Mouse (Mus musculus) kidney, adult 9 months (tissue): Measurements from ENCODE around the gene Coil.
A peak's percentile ranks its signal among the peaks of the same experiment; 100 is the strongest.
"Not testable (repeated sequence)": the region's sequence is repeated elsewhere in the genome, so short reads cannot be mapped to it uniquely, and the experiment has no call there.

Experiments
- DNase-seq: peaks from one replicate; pipeline ENCODE4 v3.0.0; 2022

The Coil gene

GRCm38 (mm10) chr11:89007582-89007981 lies 37.5 kb downstream of the Coil start:
- peak; percentile 66 for DNase-seq

DNA sequence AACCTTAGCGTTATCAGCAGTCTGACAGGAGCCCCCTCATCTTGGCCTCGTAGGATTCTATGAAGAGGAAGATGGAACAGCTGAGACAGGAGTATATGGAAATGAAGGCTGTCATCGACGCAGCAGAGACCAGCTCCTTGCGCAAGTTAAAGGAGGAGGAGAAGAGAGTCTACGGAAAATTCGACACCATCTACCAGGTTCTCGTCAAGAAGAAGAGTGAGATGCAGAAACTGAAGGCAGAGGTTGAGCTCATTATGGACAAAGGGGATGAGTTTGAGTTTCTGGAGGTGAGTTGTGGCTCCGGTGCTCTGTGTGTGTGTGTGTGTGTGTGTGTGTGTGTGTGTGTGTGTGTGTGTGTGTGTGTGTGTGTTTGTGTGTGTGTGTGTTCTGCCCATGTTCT lies 39.0 kb downstream of the Coil start:
- DNase-seq: no peak

DNA sequence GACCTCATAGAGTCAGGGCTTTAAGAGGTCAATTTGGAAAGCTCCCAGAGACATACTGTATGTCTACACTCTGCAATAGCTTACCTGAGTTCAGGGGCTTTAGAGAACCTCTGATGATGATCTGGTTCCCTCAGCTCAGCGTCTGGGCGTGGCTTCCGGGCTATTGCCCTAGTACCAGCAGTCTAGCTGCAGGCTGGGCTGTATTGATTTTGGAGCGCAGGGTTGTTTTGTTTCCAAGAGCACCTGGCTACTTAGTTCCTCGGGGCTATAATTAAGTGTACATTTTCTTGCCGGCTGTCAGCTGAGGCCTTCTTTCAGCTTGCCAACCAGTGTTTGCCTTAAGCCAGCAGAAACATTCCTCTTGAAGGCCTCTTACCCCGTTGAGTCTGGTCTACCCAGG lies 39.4 kb downstream of the Coil start:
- DNase-seq: no peak

- peak; percentile 92 for DNase-seq
Observed at GRCm38 (mm10) chr11:89012241-89012640, 42.2 kb downstream of the Coil start.

- no peak for DNase-seq
Observed at GRCm38 (mm10) chr11:89017514-89018182, 47.6 kb downstream of the Coil start.

- no peak for DNase-seq
Observed at GRCm38 (mm10) chr11:89020681-89021305, 50.7 kb downstream of the Coil start.

- no peak for DNase-seq
Observed at GRCm38 (mm10) chr11:89021687-89022086, 51.6 kb downstream of the Coil start.

DNA sequence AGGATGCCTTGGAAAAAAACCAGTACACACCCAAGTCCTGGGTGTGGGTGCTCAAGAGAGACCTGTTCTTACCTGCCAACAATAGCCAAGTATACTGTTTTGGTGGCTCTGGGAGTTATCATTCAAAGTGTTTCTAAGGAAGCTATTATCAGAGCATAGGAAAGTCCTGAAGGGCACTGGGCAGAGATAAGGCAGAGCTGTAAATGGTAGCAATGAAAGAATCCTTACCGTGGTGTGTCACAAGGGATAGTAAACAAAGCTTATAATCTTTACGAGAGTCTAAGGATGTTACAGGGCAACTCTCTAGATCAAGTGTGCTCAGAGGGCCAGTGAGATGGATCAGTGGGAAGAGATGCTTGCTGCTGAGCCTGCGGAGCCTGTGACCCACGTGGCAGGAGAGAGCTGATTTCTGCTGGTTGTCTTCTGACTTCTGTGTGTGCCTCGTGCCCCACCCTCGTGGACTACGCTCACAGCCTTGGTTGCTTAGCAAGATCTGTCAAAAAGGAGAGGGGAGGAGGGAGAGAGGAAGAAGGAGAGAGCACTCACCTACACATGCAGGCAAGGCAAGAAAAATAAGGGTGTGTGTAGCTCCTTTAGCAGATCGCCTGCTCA lies 52.2 kb downstream of the Coil start:
- no peak for DNase-seq

DNA sequence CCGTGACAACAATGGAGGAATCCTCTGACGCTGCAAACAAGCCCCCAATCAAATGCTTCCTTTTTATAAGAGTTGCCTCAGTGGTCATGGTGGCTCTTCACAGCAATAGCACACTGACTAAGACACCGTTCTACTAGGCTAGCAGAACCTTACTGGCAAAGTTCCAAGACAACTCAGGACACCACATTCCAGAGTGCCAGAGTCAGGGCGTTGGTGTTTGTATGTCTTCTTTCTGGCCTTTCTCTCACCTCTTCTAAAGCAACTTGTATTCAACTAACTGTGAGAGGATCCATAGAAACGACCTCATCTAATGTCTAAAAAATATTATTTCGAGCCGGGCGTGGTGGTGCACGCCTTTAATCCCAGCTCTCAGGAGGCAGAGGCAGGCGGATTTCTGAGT lies 53.4 kb downstream of the Coil start:
- DNase-seq: peak; percentile 55

- DNase-seq: peak; percentile 93
Observed at GRCm38 (mm10) chr11:89024181-89024881, 54.3 kb downstream of the Coil start.

DNA sequence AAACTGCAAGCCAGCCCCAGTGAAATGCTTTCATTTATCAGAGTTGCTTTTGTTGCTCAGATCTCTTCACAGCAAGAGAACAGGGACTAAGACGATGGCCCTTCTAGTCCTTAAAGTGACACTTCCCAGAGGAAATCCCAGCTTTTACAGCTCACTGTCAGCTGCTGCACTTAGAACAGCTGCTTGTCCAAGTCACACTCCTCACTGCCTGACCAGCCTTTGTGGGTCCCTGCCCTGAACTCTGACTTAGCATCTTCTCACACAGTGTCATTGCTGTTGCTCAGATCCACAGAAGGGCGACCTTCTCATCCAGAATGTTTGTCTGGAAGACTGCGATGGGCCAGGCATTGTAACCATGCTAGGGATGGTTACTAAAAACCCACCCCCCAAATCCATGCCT lies 55.6 kb downstream of the Coil start:
- DNase-seq: no peak

DNA sequence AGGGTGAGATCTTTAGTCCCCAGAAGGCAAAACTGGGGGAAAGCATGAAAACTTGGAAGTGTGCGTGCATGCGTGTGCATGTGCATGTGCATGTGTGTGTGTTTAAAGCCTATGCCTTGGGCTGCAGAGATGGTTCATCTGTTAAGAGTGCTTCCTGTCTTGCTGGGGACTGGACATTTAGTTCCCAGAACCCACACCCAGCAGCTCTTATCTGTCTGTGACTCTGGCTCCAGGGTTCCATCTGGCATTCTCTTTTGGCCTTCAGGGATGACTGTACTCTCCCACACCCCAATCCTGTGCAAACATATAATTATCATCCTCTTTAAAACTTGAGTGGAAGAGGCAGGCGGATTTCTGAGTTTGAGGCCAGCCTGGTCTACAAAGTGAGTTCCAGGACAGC lies 56.1 kb downstream of the Coil start:
- no peak for DNase-seq

GRCm38 (mm10) chr11:89027955-89028361 lies 57.9 kb downstream of the Coil start:
- no peak for DNase-seq

DNA sequence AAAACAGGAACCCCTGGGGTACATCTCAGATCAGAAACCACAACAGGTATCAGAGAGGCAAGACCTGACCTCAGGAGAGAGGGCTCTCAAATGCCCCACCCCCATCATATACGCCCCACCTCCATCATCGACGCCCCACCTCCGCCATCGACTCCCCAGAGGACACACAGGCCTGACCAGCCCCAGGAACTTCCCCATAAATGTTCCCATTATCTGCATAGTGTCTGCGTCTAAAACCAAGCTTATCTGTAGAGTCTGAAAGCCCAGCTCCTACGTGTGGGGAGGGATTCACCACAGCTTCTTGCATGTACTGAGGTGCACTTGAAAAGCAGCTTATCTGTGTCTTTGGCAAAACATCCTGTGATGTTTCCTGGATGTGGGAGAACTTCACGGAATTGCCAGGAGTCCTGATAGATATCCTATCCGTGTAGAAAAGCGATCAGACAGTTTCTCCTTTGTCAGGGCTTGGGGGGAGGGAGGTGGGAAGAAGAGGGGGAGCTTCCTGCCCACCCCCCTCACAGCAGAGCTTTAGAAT lies 58.9 kb downstream of the Coil start:
- no peak for DNase-seq

DNA sequence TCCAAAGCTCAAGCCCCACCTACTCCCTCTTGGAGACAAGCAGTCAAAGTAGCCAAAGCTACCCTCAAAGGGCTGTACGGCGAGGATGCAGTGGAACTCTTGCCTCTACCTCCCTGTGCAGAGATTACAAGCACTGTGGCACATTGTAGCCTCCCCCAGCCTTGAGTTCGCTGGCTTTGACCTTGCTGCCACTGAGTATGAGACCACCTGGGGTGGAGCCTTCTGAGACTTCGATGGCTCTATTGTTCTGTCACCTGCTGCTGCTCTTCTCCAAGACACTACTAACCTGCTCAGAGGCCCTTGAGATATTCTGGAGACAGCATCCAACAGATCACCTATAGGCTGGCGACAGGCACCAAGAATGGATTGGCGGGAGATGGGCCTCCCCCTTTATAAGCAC lies 60.5 kb downstream of the Coil start:
- no peak for DNase-seq

DNA sequence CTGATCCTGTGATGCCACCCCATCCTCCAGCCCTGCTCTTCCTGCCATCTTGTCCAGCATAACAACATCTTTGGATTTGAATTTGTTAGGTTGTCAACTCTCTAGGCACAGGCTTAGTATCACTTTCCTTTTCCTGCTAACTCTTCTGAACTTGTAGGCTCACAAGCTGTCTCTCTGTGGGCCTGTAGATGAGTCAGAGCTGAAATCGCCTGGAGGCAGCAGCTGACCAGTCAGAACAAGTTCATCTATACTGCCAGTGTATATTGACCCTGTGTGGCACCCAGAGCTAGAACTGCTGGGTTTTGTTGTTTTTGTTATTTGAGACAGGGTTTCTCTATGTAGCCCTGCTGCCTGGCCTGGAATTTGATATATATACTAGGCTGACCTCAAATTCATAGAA lies 61.1 kb downstream of the Coil start:
- no peak for DNase-seq

DNA sequence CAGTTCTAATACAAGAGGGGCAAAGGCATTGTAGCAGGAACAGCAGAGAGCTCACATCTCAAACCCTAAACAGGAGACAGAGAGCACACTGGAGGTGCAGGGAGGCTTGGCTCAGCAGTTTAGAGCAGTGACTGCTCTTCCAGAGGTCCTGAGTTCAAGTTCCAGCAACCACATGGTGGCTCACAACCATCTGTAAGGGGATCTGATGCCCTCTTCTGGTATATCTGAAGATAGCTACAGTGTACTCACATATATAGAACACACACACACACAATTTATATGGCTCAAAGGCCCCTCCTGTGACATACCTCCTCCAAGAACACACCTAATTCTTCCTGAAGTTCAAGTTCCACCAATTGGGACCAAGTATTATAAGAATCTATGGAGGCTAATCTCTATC lies 64.5 kb downstream of the Coil start:
- no peak for DNase-seq

DNA sequence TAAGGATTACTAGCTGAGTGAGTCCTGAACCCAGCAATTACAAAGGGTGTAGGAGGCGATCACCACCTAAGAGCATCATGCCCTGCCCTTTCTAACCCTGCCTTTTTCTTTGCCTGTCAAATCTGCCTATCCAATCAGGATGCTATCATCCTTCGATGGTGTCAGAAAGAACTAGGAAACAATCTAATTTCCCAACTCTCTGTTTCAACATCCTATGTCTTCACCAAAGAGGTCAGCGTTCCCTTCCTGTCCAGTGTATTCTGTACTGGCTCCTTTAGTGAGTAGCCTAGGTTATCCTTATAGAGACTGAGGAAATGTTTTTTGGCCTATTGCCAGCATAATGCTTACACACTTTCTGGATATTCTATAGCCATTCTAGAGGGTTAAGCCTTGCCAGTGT lies 65.5 kb downstream of the Coil start:
- no peak for DNase-seq

DNA sequence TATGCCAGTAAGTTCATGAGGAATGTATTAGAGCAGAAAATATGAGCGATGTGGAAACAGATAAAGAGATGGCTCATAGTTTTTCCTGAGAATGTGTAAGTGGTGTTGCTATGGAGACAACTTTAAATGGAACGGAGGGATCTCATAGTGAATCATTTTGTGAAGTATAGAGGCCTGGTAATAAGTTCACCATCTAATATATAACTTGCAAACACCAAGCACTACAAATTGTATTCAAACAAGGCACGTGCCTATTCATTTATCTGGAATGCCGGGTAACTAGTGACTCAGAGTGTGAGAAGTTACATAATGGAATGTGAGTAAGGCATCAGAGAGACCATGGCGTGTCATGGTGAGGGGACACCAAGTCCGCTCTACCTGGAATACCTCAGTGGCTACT lies 68.4 kb downstream of the Coil start:
- no peak for DNase-seq

- peak; percentile 80 for DNase-seq
Observed at GRCm38 (mm10) chr11:89039325-89039724, 69.3 kb downstream of the Coil start.

DNA sequence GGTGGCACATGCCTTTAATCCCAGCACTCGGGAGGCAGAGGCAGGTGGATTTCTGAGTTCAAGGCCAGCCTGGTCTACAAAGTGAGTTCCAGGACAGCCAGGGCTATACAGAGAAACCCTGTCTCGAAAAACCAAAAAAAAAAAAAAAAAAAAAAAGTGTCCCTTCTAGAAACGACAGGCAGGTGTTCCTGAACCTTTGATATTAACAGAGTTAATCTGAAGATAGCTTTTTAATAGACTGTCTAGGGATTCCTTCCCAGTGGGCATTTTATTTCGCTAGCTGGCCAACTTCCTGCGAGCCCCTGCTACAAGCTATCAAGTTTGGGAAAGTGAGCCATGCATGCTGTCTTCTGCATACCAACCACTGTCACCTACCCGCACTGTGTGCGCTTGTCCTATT lies 71.0 kb downstream of the Coil start:
- DNase-seq: not testable (repeated sequence)
